Mouse (Mus musculus): Measurements from ENCODE around the gene Hmga2. TPM values are rescaled to one million over a fixed set of nuclear protein-coding genes. Genes with fewer than 3 reads are reported as not detected.

The Hmga2 gene
- polyA plus RNA-seq, 1 experiment from 2014 or later: 12.5 TPM

- POLR2A ChIA-PET: no interaction called here
- CTCF ChIA-PET: no interaction called here
- no peak for TF ChIP-seq CTCF (IDR thresholded peaks at IDR 0.05)
- ATAC-seq (no peak), DNase-seq (ENCODE audit: low read depth, low spot score) (no peak)
- in situ Hi-C loops (cut with MboI; ENCODE audit: low pct_unique_long_range_greater_than_20kb): no loop called here
- H3K27me3 ChIP-seq: no peaks in the 10 kb centered on the region
Observed at GRCm38 (mm10) chr10:120491477-120491876, 15.2 kb upstream of the Hmga2 start.

GRCm38 (mm10) chr10:120489611-120490010 lies 13.3 kb upstream of the Hmga2 start:
- CTCF ChIA-PET: no interaction called here
- in situ Hi-C loops (cut with MboI; ENCODE audit: low pct_unique_long_range_greater_than_20kb): no loop called here
- ATAC-seq: no peak
- TF ChIP-seq CTCF (IDR thresholded peaks at IDR 0.05): no peak
- DNase-seq (ENCODE audit: low read depth, low spot score): no peak
- POLR2A ChIA-PET: no interaction called here
- H3K27me3 ChIP-seq: no peaks in the 10 kb centered on the region

GRCm38 (mm10) chr10:120488526-120488925 lies 12.3 kb upstream of the Hmga2 start:
- no peak for DNase-seq (ENCODE audit: low read depth, low spot score)
- POLR2A ChIA-PET: no interaction called here
- no peak for ATAC-seq
- CTCF ChIA-PET: no interaction called here
- in situ Hi-C loops (cut with MboI; ENCODE audit: low pct_unique_long_range_greater_than_20kb): no loop called here
- no peaks in the 10 kb centered on the region for H3K27me3 ChIP-seq
- TF ChIP-seq CTCF (IDR thresholded peaks at IDR 0.05): no peak

- POLR2A ChIA-PET: no interaction called here
- CTCF ChIA-PET: no interaction called here
- no peak for DNase-seq (ENCODE audit: low read depth, low spot score)
Observed at GRCm38 (mm10) chr10:120487881-120488280, 11.6 kb upstream of the Hmga2 start.

DNA sequence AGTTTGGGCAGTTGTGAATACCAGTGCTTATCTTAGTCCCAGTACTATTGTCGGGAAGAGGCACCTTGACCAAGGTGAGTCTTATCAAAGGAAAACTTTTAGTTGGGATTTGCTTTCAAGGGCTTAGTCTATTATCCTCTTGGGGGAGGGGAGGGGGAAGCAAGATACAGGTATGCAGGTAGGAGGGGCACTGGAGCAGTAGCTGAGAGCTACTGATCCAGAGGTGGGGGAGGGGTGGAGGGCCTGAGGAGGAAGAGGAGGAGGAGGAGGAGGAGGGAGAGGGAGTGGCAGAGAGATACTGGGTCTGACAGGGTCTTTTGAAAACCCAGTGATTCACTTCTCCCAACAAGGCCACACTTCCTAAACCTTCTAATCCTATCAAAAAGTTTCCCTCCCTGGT lies 9.2 kb upstream of the Hmga2 start:
- DNase-seq (ENCODE audit: low read depth, low spot score) (no peak), ATAC-seq (no peak)
- ChIA-PET POLR2A (no interaction called here), CTCF (no interaction called here)
- no peak for TF ChIP-seq CTCF (IDR thresholded peaks at IDR 0.05)
- in situ Hi-C loops (cut with MboI; ENCODE audit: low pct_unique_long_range_greater_than_20kb): no loop called here
- no peaks in the 10 kb centered on the region for H3K27me3 ChIP-seq

More at GRCm38 (mm10) chr10:120487881-120488280, 11.6 kb upstream of the Hmga2 start:
- H3K27me3 ChIP-seq: no peaks in the 10 kb centered on the region
- in situ Hi-C loops (cut with MboI; ENCODE audit: low pct_unique_long_range_greater_than_20kb): no loop called here
- TF ChIP-seq CTCF (IDR thresholded peaks at IDR 0.05): no peak
- ATAC-seq: no peak

DNA sequence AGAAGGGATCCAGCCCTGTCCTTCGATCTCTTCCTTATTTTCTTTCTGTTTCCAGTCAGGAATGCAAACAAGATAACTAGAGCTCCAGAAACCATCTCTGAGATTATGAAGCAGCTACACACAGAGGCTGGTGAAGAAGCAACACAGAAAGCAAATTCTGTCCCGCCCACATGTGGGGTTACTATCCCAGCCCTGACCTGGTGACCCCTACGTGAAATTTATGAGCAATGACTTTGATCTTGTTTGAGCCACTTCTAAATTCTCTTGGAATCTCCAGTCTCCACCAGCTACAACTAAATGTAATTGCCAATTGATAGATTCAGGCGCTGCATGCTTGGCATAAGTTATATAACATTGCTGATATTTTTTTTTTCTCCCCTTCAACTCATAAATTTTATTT lies 7.9 kb upstream of the Hmga2 start:
- TF ChIP-seq CTCF (IDR thresholded peaks at IDR 0.05): no peak
- DNase-seq (ENCODE audit: low read depth, low spot score) (no peak), ATAC-seq (no peak)
- H3K27me3 ChIP-seq: no peaks in the 10 kb centered on the region
- in situ Hi-C loops (cut with MboI; ENCODE audit: low pct_unique_long_range_greater_than_20kb): no loop called here
- CTCF ChIA-PET: no interaction called here
- POLR2A ChIA-PET: no interaction called here

- in situ Hi-C loops (cut with MboI; ENCODE audit: low pct_unique_long_range_greater_than_20kb): loop anchor here (5.0 kb wide), 5 partner anchors 104 to 394 kb away; no protein-coding TSS in a partner anchor
- ChIA-PET POLR2A (interaction anchor here (0.6 to 0.7 kb wide), 2 partner anchors 191 to 227 kb away, joined by 3 to 4 read pairs; no protein-coding TSS in a partner anchor), CTCF (no interaction called here)
- TF ChIP-seq CTCF (IDR thresholded peaks at IDR 0.05): no peak
- ATAC-seq (no peak), DNase-seq (ENCODE audit: low read depth, low spot score) (no peak)
- H3K27me3 ChIP-seq: no peaks in the 10 kb centered on the region
Observed at GRCm38 (mm10) chr10:120478164-120478563, 1.9 kb upstream of the Hmga2 start.

GRCm38 (mm10) chr10:120477501-120477900 lies 1.2 kb upstream of the Hmga2 start:
- ATAC-seq: no peak
- POLR2A ChIA-PET: no interaction called here
- CTCF ChIA-PET: no interaction called here
- no peak for DNase-seq (ENCODE audit: low read depth, low spot score)
- TF ChIP-seq CTCF (IDR thresholded peaks at IDR 0.05): no peak
- in situ Hi-C loops (cut with MboI; ENCODE audit: low pct_unique_long_range_greater_than_20kb): loop anchor here (5.0 kb wide), 5 partner anchors 105 to 395 kb away; no protein-coding TSS in a partner anchor
- no peaks in the 10 kb centered on the region for H3K27me3 ChIP-seq

- CTCF ChIA-PET: no interaction called here
- POLR2A ChIA-PET: no interaction called here
- H3K27me3 ChIP-seq: no peaks in the 10 kb centered on the region
- ATAC-seq (peak; percentile 70), DNase-seq (ENCODE audit: low read depth, low spot score) (no peak)
- TF ChIP-seq CTCF (IDR thresholded peaks at IDR 0.05): no peak
- in situ Hi-C loops (cut with MboI; ENCODE audit: low pct_unique_long_range_greater_than_20kb): loop anchor here (5.0 kb wide), 5 partner anchors 106 to 396 kb away; no protein-coding TSS in a partner anchor
Observed at GRCm38 (mm10) chr10:120476516-120477336, 457 bp upstream of the Hmga2 start.

- peak; percentile 2 for ATAC-seq
- POLR2A ChIA-PET: interaction anchor here (0.5 to 0.6 kb wide), 4 partner anchors 14 to 227 kb away, joined by 3 read pairs; no protein-coding TSS in a partner anchor
- CTCF ChIA-PET: interaction anchor here (1.6 kb wide), 1 partner anchor 401 kb away, joined by 7 read pairs; no protein-coding TSS in a partner anchor
Observed at GRCm38 (mm10) chr10:120475041-120475541, 1.2 kb downstream of the Hmga2 start.

GRCm38 (mm10) chr10:120474301-120474700 lies 2.0 kb downstream of the Hmga2 start:
- no peak for TF ChIP-seq CTCF (IDR thresholded peaks at IDR 0.05)
- no peaks in the 10 kb centered on the region for H3K27me3 ChIP-seq
- in situ Hi-C loops (cut with MboI; ENCODE audit: low pct_unique_long_range_greater_than_20kb): no loop called here
- ChIA-PET CTCF (interaction anchor here (1.6 kb wide), 1 partner anchor 401 kb away, joined by 7 read pairs; no protein-coding TSS in a partner anchor), POLR2A (interaction anchor here (0.6 kb wide), 2 partner anchors 33 to 228 kb away, joined by 3 read pairs; no protein-coding TSS in a partner anchor)
- DNase-seq (ENCODE audit: low read depth, low spot score) (no peak), ATAC-seq (no peak)

More at GRCm38 (mm10) chr10:120475041-120475541, 1.2 kb downstream of the Hmga2 start:
- in situ Hi-C loops (cut with MboI; ENCODE audit: low pct_unique_long_range_greater_than_20kb): loop anchor here (5.0 kb wide), 5 partner anchors 107 to 397 kb away; no protein-coding TSS in a partner anchor
- H3K27me3 ChIP-seq: no peaks in the 10 kb centered on the region
- DNase-seq (ENCODE audit: low read depth, low spot score): no peak
- no peak for TF ChIP-seq CTCF (IDR thresholded peaks at IDR 0.05)

All from Patski (cell line).